Mouse (Mus musculus): ENCODE measurements at regions not wholly inside any gene's neighbourhood (a gene's known extent, or its start where the extent isn't known, plus 50 kb on each side); places are given as distances from the start of the nearest gene placed in this dataset.
A peak's percentile ranks its signal among the peaks of the same experiment; 100 is the strongest.

- H3K4me2 ChIP-seq (ENCODE audit: low read length) = no peak overlapping the region
- H3K9ac ChIP-seq (ENCODE audit: low read length) = no peak overlapping the region
- no peak overlapping the region for H3K27ac ChIP-seq (ENCODE audit: low read depth)
- no peaks in the 10 kb centered on the region for H3K27me3 ChIP-seq (replicated peaks; ENCODE audit: control insufficient read depth, insufficient read depth, low read length)
- peaks cover 7% of the 10 kb centered on the region; the same call in 1 of the 2 replicates for H3K4me1 ChIP-seq (replicated peaks; ENCODE audit: control insufficient read depth, insufficient read depth, low read length)
- no peaks in the 10 kb centered on the region for H3K9me3 ChIP-seq (ENCODE audit: control insufficient read depth, low read length)
- WGBS = 88% methylated on average over 7 of the region's 7 CpGs
- no peak for ATAC-seq (replicated peaks; ENCODE audit: low FRiP score, low TSS enrichment, low read depth)
- DNase-seq (ENCODE audit: low spot score) = no peak
- no peak overlapping the region for H3K4me3 ChIP-seq (ENCODE audit: low read depth, low read length)
- H3K36me3 ChIP-seq (ENCODE audit: control insufficient read depth, insufficient read depth, low read length) = no peaks in the 10 kb centered on the region
Observed at GRCm38 (mm10) chr14:60528520-60528919, 105.3 kb upstream of the Spata13 start.

GRCm38 (mm10) chr14:60529022-60529421 lies 104.8 kb upstream of the Spata13 start:
- no peaks in the 10 kb centered on the region for H3K36me3 ChIP-seq (ENCODE audit: control insufficient read depth, insufficient read depth, low read length)
- H3K27ac ChIP-seq (ENCODE audit: low read depth) = no peak overlapping the region
- DNase-seq (ENCODE audit: low spot score) = no peak
- no peak overlapping the region for H3K4me3 ChIP-seq (ENCODE audit: low read depth, low read length)
- ATAC-seq (replicated peaks; ENCODE audit: low FRiP score, low TSS enrichment, low read depth) = no peak
- no peak overlapping the region for H3K9ac ChIP-seq (ENCODE audit: low read length)
- H3K27me3 ChIP-seq (replicated peaks; ENCODE audit: control insufficient read depth, insufficient read depth, low read length) = no peaks in the 10 kb centered on the region
- H3K4me2 ChIP-seq (ENCODE audit: low read length) = no peak overlapping the region
- WGBS = 81% methylated on average over 3 of the region's 3 CpGs
- no peaks in the 10 kb centered on the region for H3K9me3 ChIP-seq (ENCODE audit: control insufficient read depth, low read length)
- peaks cover 7% of the 10 kb centered on the region; the same call in 1 of the 2 replicates for H3K4me1 ChIP-seq (replicated peaks; ENCODE audit: control insufficient read depth, insufficient read depth, low read length)

GRCm38 (mm10) chr14:60529646-60530347 lies 104.0 kb upstream of the Spata13 start:
- Histone ChIP-seq H3K4me2 (ENCODE audit: low read length) (no peak overlapping the region), H3K27me3 (replicated peaks; ENCODE audit: control insufficient read depth, insufficient read depth, low read length) (no peaks in the 10 kb centered on the region), H3K9me3 (ENCODE audit: control insufficient read depth, low read length) (no peaks in the 10 kb centered on the region), H3K27ac (ENCODE audit: low read depth) (no peak overlapping the region), H3K4me1 (replicated peaks; ENCODE audit: control insufficient read depth, insufficient read depth, low read length) (peaks cover 7% of the 10 kb centered on the region; the same call in 1 of the 2 replicates), H3K4me3 (ENCODE audit: low read depth, low read length) (no peak overlapping the region), H3K36me3 (ENCODE audit: control insufficient read depth, insufficient read depth, low read length) (no peaks in the 10 kb centered on the region), H3K9ac (ENCODE audit: low read length) (no peak overlapping the region)
- 56% methylated on average over 6 of the region's 7 CpGs for WGBS
- no peak for DNase-seq (ENCODE audit: low spot score)
- ATAC-seq (replicated peaks; ENCODE audit: low FRiP score, low TSS enrichment, low read depth) = no peak; the same call in 1 of the 2 replicates

- no peak for ATAC-seq (replicated peaks; ENCODE audit: low FRiP score, low TSS enrichment, low read depth)
- 40% methylated on average over 6 of the region's 6 CpGs for WGBS
- no peak overlapping the region for H3K27ac ChIP-seq (ENCODE audit: low read depth)
Observed at GRCm38 (mm10) chr14:60530348-60530711, 103.5 kb upstream of the Spata13 start.

GRCm38 (mm10) chr14:60530973-60531372 lies 102.8 kb upstream of the Spata13 start:
- H3K36me3 ChIP-seq (ENCODE audit: control insufficient read depth, insufficient read depth, low read length) = no peaks in the 10 kb centered on the region
- ATAC-seq (replicated peaks; ENCODE audit: low FRiP score, low TSS enrichment, low read depth) (no peak), DNase-seq (ENCODE audit: low spot score) (no peak)
- H3K4me3 ChIP-seq (ENCODE audit: low read depth, low read length) = no peak overlapping the region
- no peaks in the 10 kb centered on the region for H3K9me3 ChIP-seq (ENCODE audit: control insufficient read depth, low read length)
- H3K27me3 ChIP-seq (replicated peaks; ENCODE audit: control insufficient read depth, insufficient read depth, low read length) = no peaks in the 10 kb centered on the region
- peaks cover 7% of the 10 kb centered on the region; the same call in 1 of the 2 replicates for H3K4me1 ChIP-seq (replicated peaks; ENCODE audit: control insufficient read depth, insufficient read depth, low read length)
- 77% methylated on average over 5 of the region's 5 CpGs for whole genome bisulfite sequencing
- no peak overlapping the region for H3K27ac ChIP-seq (ENCODE audit: low read depth)
- no peak overlapping the region for H3K9ac ChIP-seq (ENCODE audit: low read length)
- no peak overlapping the region for H3K4me2 ChIP-seq (ENCODE audit: low read length)

More at GRCm38 (mm10) chr14:60530348-60530711, 103.5 kb upstream of the Spata13 start:
- no peak for DNase-seq (ENCODE audit: low spot score)
- no peaks in the 10 kb centered on the region for H3K27me3 ChIP-seq (replicated peaks; ENCODE audit: control insufficient read depth, insufficient read depth, low read length)
- peaks cover 7% of the 10 kb centered on the region; the same call in 1 of the 2 replicates for H3K4me1 ChIP-seq (replicated peaks; ENCODE audit: control insufficient read depth, insufficient read depth, low read length)
- H3K4me2 ChIP-seq (ENCODE audit: low read length) = no peak overlapping the region
- no peak overlapping the region for H3K4me3 ChIP-seq (ENCODE audit: low read depth, low read length)
- no peaks in the 10 kb centered on the region for H3K9me3 ChIP-seq (ENCODE audit: control insufficient read depth, low read length)
- H3K9ac ChIP-seq (ENCODE audit: low read length) = no peak overlapping the region
- H3K36me3 ChIP-seq (ENCODE audit: control insufficient read depth, insufficient read depth, low read length) = no peaks in the 10 kb centered on the region

- Histone ChIP-seq H3K4me1 (replicated peaks; ENCODE audit: control insufficient read depth, insufficient read depth, low read length) (peaks cover 7% of the 10 kb centered on the region; the same call in 1 of the 2 replicates), H3K27me3 (replicated peaks; ENCODE audit: control insufficient read depth, insufficient read depth, low read length) (no peaks in the 10 kb centered on the region), H3K9ac (ENCODE audit: low read length) (no peak overlapping the region), H3K4me2 (ENCODE audit: low read length) (no peak overlapping the region), H3K27ac (ENCODE audit: low read depth) (no peak overlapping the region), H3K9me3 (ENCODE audit: control insufficient read depth, low read length) (no peaks in the 10 kb centered on the region), H3K36me3 (ENCODE audit: control insufficient read depth, insufficient read depth, low read length) (no peaks in the 10 kb centered on the region), H3K4me3 (ENCODE audit: low read depth, low read length) (no peak overlapping the region)
- DNase-seq (ENCODE audit: low spot score) = no peak
- ATAC-seq (replicated peaks; ENCODE audit: low FRiP score, low TSS enrichment, low read depth) = no peak
Observed at GRCm38 (mm10) chr14:60531766-60532165, 102.0 kb upstream of the Spata13 start.

- no peaks in the 10 kb centered on the region for H3K36me3 ChIP-seq (ENCODE audit: control insufficient read depth, insufficient read depth, low read length)
- H3K4me1 ChIP-seq (replicated peaks; ENCODE audit: control insufficient read depth, insufficient read depth, low read length) = peaks cover 7% of the 10 kb centered on the region; the same call in 1 of the 2 replicates
- no peak overlapping the region for H3K9ac ChIP-seq (ENCODE audit: low read length)
- no peak overlapping the region for H3K27ac ChIP-seq (ENCODE audit: low read depth)
- H3K4me2 ChIP-seq (ENCODE audit: low read length) = peak overlapping the region; percentile 23; the same call in 1 of the 2 replicates
- no peaks in the 10 kb centered on the region for H3K9me3 ChIP-seq (ENCODE audit: control insufficient read depth, low read length)
- 35% methylated on average over 23 of the region's 23 CpGs for WGBS
- no peaks in the 10 kb centered on the region for H3K27me3 ChIP-seq (replicated peaks; ENCODE audit: control insufficient read depth, insufficient read depth, low read length)
- H3K4me3 ChIP-seq (ENCODE audit: low read depth, low read length) = no peak overlapping the region
- DNase-seq (ENCODE audit: low spot score) (no peak), ATAC-seq (replicated peaks; ENCODE audit: low FRiP score, low TSS enrichment, low read depth) (no peak)
Observed at GRCm38 (mm10) chr14:60533452-60534224, 100.2 kb upstream of the Spata13 start.

- H3K4me3 ChIP-seq (ENCODE audit: low read depth, low read length) = no peak overlapping the region
- H3K27me3 ChIP-seq (replicated peaks; ENCODE audit: control insufficient read depth, insufficient read depth, low read length) = no peaks in the 10 kb centered on the region
- H3K4me2 ChIP-seq (ENCODE audit: low read length) = no peak overlapping the region
- no peaks in the 10 kb centered on the region for H3K36me3 ChIP-seq (ENCODE audit: control insufficient read depth, insufficient read depth, low read length)
- no peaks in the 10 kb centered on the region for H3K9me3 ChIP-seq (ENCODE audit: control insufficient read depth, low read length)
- 82% methylated on average over 2 of the region's 2 CpGs for WGBS
- ATAC-seq (replicated peaks; ENCODE audit: low FRiP score, low TSS enrichment, low read depth) = no peak
- H3K9ac ChIP-seq (ENCODE audit: low read length) = no peak overlapping the region
- no peak for DNase-seq (ENCODE audit: low spot score)
- H3K4me1 ChIP-seq (replicated peaks; ENCODE audit: control insufficient read depth, insufficient read depth, low read length) = no peaks in the 10 kb centered on the region
- H3K27ac ChIP-seq (ENCODE audit: low read depth) = no peak overlapping the region
Observed at GRCm38 (mm10) chr14:60539040-60539439, 94.8 kb upstream of the Spata13 start.
